Mouse (Mus musculus): ENCODE data around the gene Copg2. TPM values are rescaled to one million over a fixed set of nuclear protein-coding genes. Genes with fewer than 3 reads are reported as not detected.
"Not testable (repeated sequence)": the region's sequence is repeated elsewhere in the genome, so short reads cannot be mapped to it uniquely, and the experiment has no call there.

Copg2 gene
- total RNA-seq, 2 experiments from 2014 or later: 13.8 to 14.1 TPM

- intact Hi-C loops (cut with DNase I): no loop called here
- no peak for DNase-seq
These were observed 41.4 kb downstream of the Copg2 start for GRCm38 (mm10) chr6:30855205-30855604.

- DNase-seq: no peak
- intact Hi-C loops (cut with DNase I): no loop called here
These were observed 46.8 kb downstream of the Copg2 start for GRCm38 (mm10) chr6:30849818-30850217.

GRCm38 (mm10) chr6:30832241-30832640, 64.4 kb downstream of the Copg2 start:
- intact Hi-C loops (cut with DNase I): no loop called here
- no peak for DNase-seq

GRCm38 (mm10) chr6:30813626-30814025, 83.0 kb downstream of the Copg2 start:
- no peak for DNase-seq
- intact Hi-C loops (cut with DNase I): no loop called here

GRCm38 (mm10) chr6:30805053-30805752, 91.4 kb downstream of the Copg2 start:
- intact Hi-C loops (cut with DNase I): no loop called here
- DNase-seq: no peak

- DNase-seq: peak; percentile 5 to 33
- intact Hi-C loops (cut with DNase I): not testable (repeated sequence)
These were observed 92.1 kb downstream of the Copg2 start for GRCm38 (mm10) chr6:30804389-30805052.

GRCm38 (mm10) chr6:30802915-30803314, 93.7 kb downstream of the Copg2 start:
- intact Hi-C loops (cut with DNase I); DNase-seq: not testable (repeated sequence)

- no peak for DNase-seq
- intact Hi-C loops (cut with DNase I): no loop called here
These were observed 145.4 kb downstream of the Copg2 start for GRCm38 (mm10) chr6:30751209-30751608.

GRCm38 (mm10) chr6:30750482-30750881, 146.1 kb downstream of the Copg2 start:
- DNase-seq: no peak

GRCm38 (mm10) chr6:30749892-30750291, 146.7 kb downstream of the Copg2 start:
- no peak for DNase-seq
- intact Hi-C loops (cut with DNase I): no loop called here

More at GRCm38 (mm10) chr6:30750482-30750881, 146.1 kb downstream of the Copg2 start:
- intact Hi-C loops (cut with DNase I): no loop called here

- no peak for DNase-seq
- intact Hi-C loops (cut with DNase I): no loop called here
These were observed 147.4 kb downstream of the Copg2 start for GRCm38 (mm10) chr6:30749042-30749689.

GRCm38 (mm10) chr6:30748358-30748910, 148.2 kb downstream of the Copg2 start:
- intact Hi-C loops (cut with DNase I): no loop called here
- no peak for DNase-seq

- no peak for DNase-seq
- intact Hi-C loops (cut with DNase I): no loop called here
These were observed 148.8 kb downstream of the Copg2 start for GRCm38 (mm10) chr6:30747631-30748357.

GRCm38 (mm10) chr6:30745591-30745990, 151.0 kb downstream of the Copg2 start:
- no peak for DNase-seq
- intact Hi-C loops (cut with DNase I): no loop called here

GRCm38 (mm10) chr6:30744846-30745245, 151.7 kb downstream of the Copg2 start:
- intact Hi-C loops (cut with DNase I): no loop called here
- DNase-seq: no peak

GRCm38 (mm10) chr6:30739177-30739747, 157.3 kb downstream of the Copg2 start:
- intact Hi-C loops (cut with DNase I): no loop called here
- no peak for DNase-seq

GRCm38 (mm10) chr6:30738464-30739006, 158.1 kb downstream of the Copg2 start:
- no peak for DNase-seq
- intact Hi-C loops (cut with DNase I): no loop called here

- peak; percentile 52 to 64 for DNase-seq
- intact Hi-C loops (cut with DNase I): no loop called here
These were observed 158.8 kb downstream of the Copg2 start for GRCm38 (mm10) chr6:30737548-30738463.

Data from gastrocnemius, postnatal 36 days (tissue).